Mouse (Mus musculus) embryonic fibroblast, embryonic 13.5 days (primary cell): Measurements from ENCODE around the gene Gab2.

Experiments used
- CTCF ChIP-seq: IDR thresholded peaks from 2 replicates; pipeline ENCODE4 v1.5.1; 2011; ENCODE audit warnings: mild to moderate bottlenecking, control low read depth, low read length, moderate library complexity, borderline replicate concordance; ENCODE audit not compliant: insufficient read depth
- POLR2A ChIP-seq: IDR thresholded peaks from 2 replicates; pipeline ENCODE4 v1.6.1; 2011; ENCODE audit warnings: low read depth, mild to moderate bottlenecking, control low read depth, low read length, moderate library complexity

DNA sequence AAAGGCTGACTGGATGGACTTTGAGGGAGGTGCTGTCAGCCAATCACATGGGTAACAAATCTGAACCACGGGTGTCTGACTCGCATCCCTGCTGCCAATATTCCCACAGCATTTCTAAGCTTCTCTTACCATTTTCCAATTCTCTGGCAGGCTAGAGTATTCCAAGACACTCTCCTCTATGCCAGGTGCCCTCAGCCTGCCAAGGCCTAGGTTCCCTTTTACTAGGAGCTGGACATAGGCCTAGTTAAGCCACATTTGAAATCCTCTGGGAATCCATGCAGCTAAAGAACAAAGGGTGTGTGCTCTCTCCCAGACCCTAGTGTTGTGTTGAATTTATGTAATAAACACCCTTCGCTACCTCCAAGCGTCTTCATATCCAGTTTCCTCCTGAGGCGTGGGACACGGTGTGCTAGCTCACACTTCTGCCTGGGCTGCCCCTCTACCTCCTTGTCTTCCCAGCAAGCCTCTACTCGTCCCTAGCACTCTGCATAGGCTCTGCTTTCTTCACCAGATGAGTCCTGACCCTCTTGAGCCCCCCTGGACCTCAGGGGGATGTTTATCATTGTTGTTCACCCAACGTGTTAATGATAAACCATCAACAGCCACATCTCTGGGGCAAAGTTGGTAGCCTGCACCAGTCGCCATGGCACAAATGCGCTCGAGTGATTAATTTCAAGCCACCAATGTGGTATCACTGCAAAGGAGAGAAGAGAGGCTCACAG is 270.6 kb downstream of the Gab2 start:
- TF ChIP-seq CTCF = no peak
- TF ChIP-seq POLR2A = no peak
